Mouse (Mus musculus) limb, embryonic 11.5 days (tissue): ENCODE data around the gene Ankrd34a. TPM values are rescaled to one million over a fixed set of nuclear protein-coding genes. Genes with fewer than 3 reads are reported as not detected.

Experiments
- ATAC-seq: fragments of 200-750 bp; cut with Nextera tagmentation; 2 replicates; pipeline ENCODE4 v1.8.0; 2017; ENCODE audit warnings: low read depth; ENCODE audit not compliant: insufficient number of reproducible peaks, low FRiP score, low TSS enrichment
- DNase-seq: peaks from one replicate; pipeline ENCODE4 v3.0.0-alpha.2; 2015; ENCODE audit warnings: low spot score
- H3K27ac ChIP-seq: fragments of 300-500 bp; sonication (generic); replicated peaks from 2 replicates; pipeline ENCODE4 v1.5.1; 2014; ENCODE audit warnings: low read depth, mild to moderate bottlenecking, low read length
- H3K27me3 ChIP-seq: fragments of 300-500 bp; sonication (generic); 2 replicates; pipeline ENCODE4 v1.6.1; 2014; ENCODE audit warnings: mild to moderate bottlenecking, low read length, mixed read lengths; ENCODE audit not compliant: control insufficient read depth, insufficient read depth
- H3K36me3 ChIP-seq: fragments of 300-500 bp; sonication (generic); 2 replicates; pipeline ENCODE4 v1.6.1; 2014; ENCODE audit warnings: mild to moderate bottlenecking, low read length, moderate library complexity, mixed read lengths; ENCODE audit not compliant: control insufficient read depth, insufficient read depth
- H3K4me1 ChIP-seq: fragments of 300-500 bp; sonication (generic); 2 replicates; pipeline ENCODE4 v1.6.1; 2014; ENCODE audit warnings: low read length, mixed read lengths; ENCODE audit not compliant: control insufficient read depth, insufficient read depth
- H3K4me2 ChIP-seq: fragments of 300-500 bp; sonication (generic); 2 replicates; pipeline ENCODE4 v1.6.1; 2014; ENCODE audit warnings: low read depth, mild to moderate bottlenecking, moderate library complexity; ENCODE audit not compliant: severe bottlenecking
- H3K4me3 ChIP-seq: fragments of 300-500 bp; sonication (generic); 2 replicates; pipeline ENCODE4 v1.5.1; 2014; ENCODE audit warnings: low read depth, low read length
- H3K9ac ChIP-seq: fragments of 300-500 bp; sonication (generic); 2 replicates; pipeline ENCODE4 v1.6.1; 2014; ENCODE audit warnings: mild to moderate bottlenecking, low read length
- H3K9me3 ChIP-seq: fragments of 300-500 bp; sonication (generic); 2 replicates; pipeline ENCODE4 v1.6.1; 2016; ENCODE audit warnings: low read length; ENCODE audit not compliant: control insufficient read depth
- WGBS: fragments of 180-500 bp; shearing (Covaris S2); extraction: QIAGEN DNeasy Blood & Tissue Kit; methylation state at CpG from one replicate; pipeline ENCODE4 v1.1.7; 2014; 5-methylcytosine and 5-hydroxymethylcytosine counted together
- polyA plus RNA-seq: library from polyadenylated mRNA; unstranded; fragments of >200 nt; fragmentation: Nextera tagmentation; extraction: Ambion mirVana; gene quantifications from 2 replicates; pipeline ENCODE4 v1.2.1, GENCODE M21; 2014

The Ankrd34a gene
- polyA plus RNA-seq, 1 experiment from 2014 or later: 1.7 TPM

- H3K4me2 ChIP-seq: no peak overlapping the region
- no peak for DNase-seq
- H3K27me3 ChIP-seq: no peaks in the 10 kb centered on the region
- no peak for ATAC-seq
- H3K9ac ChIP-seq: no peak overlapping the region
- no peaks in the 10 kb centered on the region for H3K9me3 ChIP-seq
- no peaks in the 10 kb centered on the region for H3K36me3 ChIP-seq
- H3K27ac ChIP-seq: no peak overlapping the region
- no peak overlapping the region for H3K4me3 ChIP-seq
- WGBS: 79% methylated on average over 19 of the region's 19 CpGs
- peaks cover 12% of the 10 kb centered on the region for H3K4me1 ChIP-seq
Observed at GRCm38 (mm10) chr3:96573611-96574511, 22.6 kb upstream of the Ankrd34a start.

GRCm38 (mm10) chr3:96575272-96575984 lies 21.0 kb upstream of the Ankrd34a start:
- H3K9me3 ChIP-seq: no peaks in the 10 kb centered on the region
- H3K4me3 ChIP-seq: no peak overlapping the region
- peaks cover 12% of the 10 kb centered on the region for H3K4me1 ChIP-seq
- ATAC-seq (no peak), DNase-seq (no peak)
- 82% methylated on average over 8 of the region's 8 CpGs for WGBS
- no peak overlapping the region for H3K4me2 ChIP-seq
- H3K27me3 ChIP-seq: no peaks in the 10 kb centered on the region
- H3K9ac ChIP-seq: no peak overlapping the region
- H3K27ac ChIP-seq: no peak overlapping the region
- H3K36me3 ChIP-seq: no peaks in the 10 kb centered on the region

- Histone ChIP-seq H3K27me3 (no peaks in the 10 kb centered on the region), H3K9me3 (no peaks in the 10 kb centered on the region), H3K4me3 (0 out of 2 replicates have a peak overlapping the region, but pooled peaks have one; percentile 10), H3K9ac (no peak overlapping the region; the same call in 1 of the 2 replicates), H3K4me1 (peaks cover 15% of the 10 kb centered on the region), H3K4me2 (peak overlapping the region; percentile 18), H3K36me3 (no peaks in the 10 kb centered on the region), H3K27ac (peak overlapping the region; percentile 56; the same call in 1 of the 2 replicates)
- DNase-seq: peak; percentile 51
- WGBS: 50% methylated on average over 14 of the region's 14 CpGs
- no peak for ATAC-seq
Observed at GRCm38 (mm10) chr3:96576005-96576658, 20.3 kb upstream of the Ankrd34a start.

GRCm38 (mm10) chr3:96576690-96577541 lies 19.5 kb upstream of the Ankrd34a start, which contains the start of gene Gm16253:
Gene Gm16253, plus strand, starts transcription at chr3:96576984.
- DNase-seq: peak; percentile 79
- WGBS: 35% methylated on average over 17 of the region's 17 CpGs
- 0 out of 2 replicates have a peak within 1 kb of the TSS, but pooled peaks have one; percentile 10 for H3K4me3 ChIP-seq
- H3K9ac ChIP-seq: no peak within 1 kb of the TSS; the same call in 1 of the 2 replicates
- H3K9me3 ChIP-seq: no peaks in the 10 kb centered on the region
- H3K27ac ChIP-seq: peak within 1 kb of the TSS; percentile 56; the same call in 1 of the 2 replicates
- peak within 1 kb of the TSS; percentile 18 for H3K4me2 ChIP-seq
- ATAC-seq: peak; percentile 65
- H3K4me1 ChIP-seq: peaks cover 15% of the 10 kb centered on the region
- no peaks in the 10 kb centered on the region for H3K27me3 ChIP-seq
- no peaks in the 10 kb centered on the region for H3K36me3 ChIP-seq

GRCm38 (mm10) chr3:96577566-96577965 lies 18.9 kb upstream of the Ankrd34a start:
- peaks cover 15% of the 10 kb centered on the region for H3K4me1 ChIP-seq
- no peaks in the 10 kb centered on the region for H3K27me3 ChIP-seq
- no peaks in the 10 kb centered on the region for H3K9me3 ChIP-seq
- 75% methylated on average over 4 of the region's 4 CpGs for WGBS
- H3K4me2 ChIP-seq: no peak overlapping the region
- no peaks in the 10 kb centered on the region for H3K36me3 ChIP-seq
- no peak overlapping the region for H3K9ac ChIP-seq
- no peak overlapping the region for H3K27ac ChIP-seq
- no peak for DNase-seq
- ATAC-seq: no peak
- no peak overlapping the region for H3K4me3 ChIP-seq

GRCm38 (mm10) chr3:96578561-96579238 lies 17.7 kb upstream of the Ankrd34a start:
- no peaks in the 10 kb centered on the region for H3K27me3 ChIP-seq
- no peak for ATAC-seq
- WGBS: 83% methylated on average over 12 of the region's 12 CpGs
- H3K4me1 ChIP-seq: peaks cover 15% of the 10 kb centered on the region
- H3K27ac ChIP-seq: no peak overlapping the region
- H3K4me3 ChIP-seq: no peak overlapping the region
- H3K9ac ChIP-seq: no peak overlapping the region
- no peak for DNase-seq
- H3K9me3 ChIP-seq: no peaks in the 10 kb centered on the region
- H3K36me3 ChIP-seq: no peaks in the 10 kb centered on the region
- no peak overlapping the region for H3K4me2 ChIP-seq

- WGBS: 73% methylated on average over 4 of the region's 4 CpGs
- H3K36me3 ChIP-seq: no peaks in the 10 kb centered on the region
- ATAC-seq: no peak
Observed at GRCm38 (mm10) chr3:96579239-96579750, 17.1 kb upstream of the Ankrd34a start.

More at GRCm38 (mm10) chr3:96579239-96579750, 17.1 kb upstream of the Ankrd34a start:
- no peak overlapping the region for H3K4me3 ChIP-seq
- peaks cover 15% of the 10 kb centered on the region for H3K4me1 ChIP-seq
- no peaks in the 10 kb centered on the region for H3K9me3 ChIP-seq
- no peak overlapping the region for H3K4me2 ChIP-seq
- no peak overlapping the region for H3K27ac ChIP-seq
- H3K9ac ChIP-seq: no peak overlapping the region
- H3K27me3 ChIP-seq: no peaks in the 10 kb centered on the region
- no peak for DNase-seq
